In the genomic region with DNA sequence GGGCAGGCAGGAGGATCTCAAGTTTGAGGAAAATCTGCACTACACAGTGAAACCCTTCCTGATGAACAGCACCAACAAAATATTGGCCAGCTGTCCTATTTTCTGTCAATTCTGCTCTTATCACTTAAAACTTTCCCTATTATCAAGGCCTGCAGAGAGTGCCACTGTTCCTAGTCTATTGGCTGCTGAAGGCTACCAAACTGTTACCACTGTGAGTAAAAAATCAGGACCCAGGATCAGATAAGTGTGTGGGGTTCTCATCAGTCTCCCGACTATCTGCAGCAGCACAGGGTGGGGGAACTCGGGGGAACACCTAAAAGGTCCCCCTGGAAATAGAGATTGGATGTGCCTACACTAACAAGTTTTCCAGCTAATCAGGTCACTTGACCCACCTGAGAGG, we compare ENCODE assay signal across 9 mouse cellular contexts. TPM values are rescaled to one million over a fixed set of nuclear protein-coding genes. Genes with fewer than 3 reads are reported as not detected.
DNase-seq lines count a peak whose midpoint lies in the region; ATAC-seq and TF ChIP-seq lines count a peak whose summit lies in the region.
"Had no signal": no experiment of that assay in that cellular context is flagged by ENCODE, and none has a peak within 500 bp of the region (broad histone marks: within the 10 kb centered on the region; RNA-seq: fewer than 3 reads in every experiment).

No protein-coding gene starts in this region.

- H3K27me3 ChIP-seq in forebrain, embryonic 15.5 days = no peaks in the 10 kb centered on the region
- H3K27me3 ChIP-seq in forebrain, embryonic 11.5 days (ENCODE audit: control insufficient read depth, insufficient read depth, low read length) = no peaks in the 10 kb centered on the region
- no peaks in the 10 kb centered on the region for H3K27me3 ChIP-seq in liver, adult 2 months (ENCODE audit: control insufficient read depth, insufficient read depth, low read length)
- no peaks in the 10 kb centered on the region for H3K27me3 ChIP-seq in intestine, embryonic 15.5 days (replicated peaks)
- H3K27me3 ChIP-seq in neural tube, embryonic 13.5 days = no peaks in the 10 kb centered on the region

- H3K79me2 ChIP-seq in liver, adult 2 months (ENCODE audit: control insufficient read depth, insufficient read depth, low read length) = peaks cover 63% of the 10 kb centered on the region

- H3K27ac ChIP-seq in forebrain, embryonic 15.5 days (replicated peaks) = no peak overlapping the region
- no peak overlapping the region for H3K27ac ChIP-seq in forebrain, embryonic 11.5 days (ENCODE audit: low read depth, low read length)
- H3K27ac ChIP-seq in liver, adult 2 months (replicated peaks; ENCODE audit: insufficient read depth, low read depth, low read length) = no peak overlapping the region
- H3K27ac ChIP-seq in intestine, embryonic 15.5 days = 0 out of 2 replicates have a peak overlapping the region, but pooled peaks have one; percentile 3
- H3K27ac ChIP-seq in neural tube, embryonic 13.5 days (replicated peaks) = no peak overlapping the region
- H3K27ac ChIP-seq: forebrain, embryonic 10.5 days had no signal

- 88% methylated on average over 2 of the region's 2 CpGs for WGBS in forebrain, embryonic 15.5 days
- 81% methylated on average over 2 of the region's 2 CpGs for WGBS in forebrain, embryonic 11.5 days
- 17% methylated on average over 2 of the region's 2 CpGs for WGBS in liver, adult 2 months
- WGBS in intestine, embryonic 15.5 days = 71% methylated on average over 2 of the region's 2 CpGs
- 84% methylated on average over 2 of the region's 2 CpGs for WGBS in neural tube, embryonic 13.5 days

- H3K9ac ChIP-seq in forebrain, embryonic 15.5 days (replicated peaks) = 0 out of 2 replicates have a peak overlapping the region, but pooled peaks have one; percentile 4
- H3K9ac ChIP-seq in forebrain, embryonic 11.5 days (ENCODE audit: low read length) = no peak overlapping the region
- H3K9ac ChIP-seq in liver, adult 2 months (ENCODE audit: low read depth, low read length) = peak overlapping the region; percentile 10; the same call in 1 of the 2 replicates
- 0 out of 2 replicates have a peak overlapping the region, but pooled peaks have one; percentile 10 for H3K9ac ChIP-seq in intestine, embryonic 15.5 days
- H3K9ac ChIP-seq in neural tube, embryonic 13.5 days = peak overlapping the region; percentile 34; the same call in 1 of the 2 replicates

- no peak for TF ChIP-seq CTCF in liver, adult 2 months (IDR thresholded peaks at IDR 0.05; ENCODE audit: low read depth, low read length)

- H3K4me1 ChIP-seq in forebrain, embryonic 15.5 days = peaks cover 63% of the 10 kb centered on the region
- peaks cover 10% of the 10 kb centered on the region for H3K4me1 ChIP-seq in forebrain, embryonic 11.5 days (replicated peaks; ENCODE audit: control insufficient read depth, insufficient read depth, low read length)
- peaks cover 42% of the 10 kb centered on the region for H3K4me1 ChIP-seq in liver, adult 2 months (ENCODE audit: control insufficient read depth, insufficient read depth, low read length)
- H3K4me1 ChIP-seq in intestine, embryonic 15.5 days (replicated peaks) = peaks cover 53% of the 10 kb centered on the region
- peaks cover 64% of the 10 kb centered on the region for H3K4me1 ChIP-seq in neural tube, embryonic 13.5 days (replicated peaks)

- ATAC-seq in forebrain, embryonic 15.5 days (replicated peaks) = no peak
- ATAC-seq in forebrain, embryonic 11.5 days (replicated peaks; ENCODE audit: low FRiP score) = no peak
- ATAC-seq in intestine, embryonic 15.5 days = no peak
- no peak for ATAC-seq in neural tube, embryonic 13.5 days (ENCODE audit: low read depth)

- H3K4me3 ChIP-seq in forebrain, embryonic 15.5 days = no peak overlapping the region
- H3K4me3 ChIP-seq in forebrain, embryonic 11.5 days (ENCODE audit: low read depth, low read length) = no peak overlapping the region
- H3K4me3 ChIP-seq in liver, adult 2 months (ENCODE audit: insufficient read depth, low read depth, low read length) = no peak overlapping the region
- no peak overlapping the region for H3K4me3 ChIP-seq in intestine, embryonic 15.5 days (replicated peaks)
- H3K4me3 ChIP-seq in neural tube, embryonic 13.5 days = peak overlapping the region; percentile 1; the same call in 1 of the 2 replicates

- TF ChIP-seq POLR2A in liver, adult 2 months (IDR thresholded peaks at IDR 0.05; ENCODE audit: extremely low read depth, insufficient read depth, low read length) = no peak

- no peaks in the 10 kb centered on the region for H3K9me3 ChIP-seq in forebrain, embryonic 15.5 days
- H3K9me3 ChIP-seq in forebrain, embryonic 11.5 days (ENCODE audit: control insufficient read depth, low read length) = no peaks in the 10 kb centered on the region
- no peaks in the 10 kb centered on the region for H3K9me3 ChIP-seq in intestine, embryonic 15.5 days
- H3K9me3 ChIP-seq in neural tube, embryonic 13.5 days = no peaks in the 10 kb centered on the region
- H3K9me3 ChIP-seq: forebrain, embryonic 10.5 days had no signal

- H3K4me2 ChIP-seq in forebrain, embryonic 15.5 days (replicated peaks) = no peak overlapping the region
- no peak overlapping the region for H3K4me2 ChIP-seq in forebrain, embryonic 11.5 days (ENCODE audit: low read depth, low read length, severe bottlenecking)
- peak overlapping the region; percentile 68 for H3K4me2 ChIP-seq in intestine, embryonic 15.5 days (replicated peaks)
- peak overlapping the region; percentile 98 for H3K4me2 ChIP-seq in neural tube, embryonic 13.5 days

- no peak for DNase-seq in forebrain, embryonic 11.5 days (ENCODE audit: low spot score)
- no peak for DNase-seq in liver, adult 2 months (ENCODE audit: extremely low read depth, low read depth, low spot score)
- DNase-seq in liver = no peak
- no peak for DNase-seq in layer of hippocampus, adult 9-11 months
- no peak for DNase-seq in spleen, postnatal 4 days (ENCODE audit: low spot score in 2 of 2)

- H3K36me3 ChIP-seq in forebrain, embryonic 15.5 days = 0 out of 2 replicates have a peak, but pooled peaks cover 5% of the 10 kb centered on the region
- H3K36me3 ChIP-seq in forebrain, embryonic 11.5 days (ENCODE audit: control insufficient read depth, insufficient read depth, low read length) = no peaks in the 10 kb centered on the region; the same call in 1 of the 2 replicates
- H3K36me3 ChIP-seq in liver, adult 2 months (ENCODE audit: control insufficient read depth, insufficient read depth, low read length) = peaks cover 4% of the 10 kb centered on the region; the same call in 1 of the 2 replicates
- H3K36me3 ChIP-seq in intestine, embryonic 15.5 days = no peaks in the 10 kb centered on the region
- H3K36me3 ChIP-seq in neural tube, embryonic 13.5 days = 0 out of 2 replicates have a peak, but pooled peaks cover 4% of the 10 kb centered on the region

RNA-seq across cellular contexts. Expression of a gene that starts 2.9 kb away (rescaled TPM):
- 614 and 626 TPM in 2 replicates for polyA plus RNA-seq in forebrain, embryonic 15.5 days (2015; fragmentation: Nextera tagmentation; extraction: Ambion mirVana)
- polyA plus RNA-seq in forebrain, embryonic 11.5 days (2014; fragmentation: Nextera tagmentation; extraction: Ambion mirVana) = 577 and 597 TPM in 2 replicates
- 194 and 214 TPM in 2 replicates for total RNA-seq in liver, adult 2 months (2014; rRNA removed)
- 319 and 336 TPM in 2 replicates for polyA plus RNA-seq in liver, adult 2 months (2012; rRNA removed)
- 688 and 694 TPM in 2 replicates for polyA plus RNA-seq in intestine, embryonic 15.5 days (2015; fragmentation: Nextera tagmentation; extraction: Ambion mirVana)
- 642 and 663 TPM in 2 replicates for polyA plus RNA-seq in neural tube, embryonic 13.5 days (2015; fragmentation: Nextera tagmentation; extraction: Ambion mirVana)

RNA-seq across cellular contexts. Expression of a gene that starts 17.0 kb away (rescaled TPM):
- 27.8 and 31.5 TPM in 2 replicates for polyA plus RNA-seq in forebrain, embryonic 15.5 days (2015; fragmentation: Nextera tagmentation; extraction: Ambion mirVana)
- polyA plus RNA-seq in forebrain, embryonic 11.5 days (2014; fragmentation: Nextera tagmentation; extraction: Ambion mirVana) = 36.6 and 41.0 TPM in 2 replicates
- total RNA-seq in liver, adult 2 months (2014; rRNA removed) = 2.6 and 3.2 TPM in 2 replicates
- 8.5 and 9.2 TPM in 2 replicates for polyA plus RNA-seq in liver, adult 2 months (2012; rRNA removed)
- 29.1 and 30.2 TPM in 2 replicates for polyA plus RNA-seq in intestine, embryonic 15.5 days (2015; fragmentation: Nextera tagmentation; extraction: Ambion mirVana)
- polyA plus RNA-seq in neural tube, embryonic 13.5 days (2015; fragmentation: Nextera tagmentation; extraction: Ambion mirVana) = 26.3 and 28.8 TPM in 2 replicates

RNA-seq across cellular contexts. Expression of a gene that starts 22.9 kb away (rescaled TPM):
- 95.4 and 96.1 TPM in 2 replicates for polyA plus RNA-seq in forebrain, embryonic 15.5 days (2015; fragmentation: Nextera tagmentation; extraction: Ambion mirVana)
- 94.3 and 103 TPM in 2 replicates for polyA plus RNA-seq in forebrain, embryonic 11.5 days (2014; fragmentation: Nextera tagmentation; extraction: Ambion mirVana)
- 25.1 and 28.1 TPM in 2 replicates for total RNA-seq in liver, adult 2 months (2014; rRNA removed)
- polyA plus RNA-seq in liver, adult 2 months (2012; rRNA removed) = 26.2 and 37.7 TPM in 2 replicates
- 101 and 103 TPM in 2 replicates for polyA plus RNA-seq in intestine, embryonic 15.5 days (2015; fragmentation: Nextera tagmentation; extraction: Ambion mirVana)
- polyA plus RNA-seq in neural tube, embryonic 13.5 days (2015; fragmentation: Nextera tagmentation; extraction: Ambion mirVana) = 89.9 and 95.6 TPM in 2 replicates

RNA-seq across cellular contexts. Expression of a gene that starts 33.2 kb away (rescaled TPM):
- polyA plus RNA-seq in forebrain, embryonic 15.5 days (2015; fragmentation: Nextera tagmentation; extraction: Ambion mirVana) = 176 and 183 TPM in 2 replicates
- polyA plus RNA-seq in forebrain, embryonic 11.5 days (2014; fragmentation: Nextera tagmentation; extraction: Ambion mirVana) = 90.3 and 95.7 TPM in 2 replicates
- 46.2 and 48.3 TPM in 2 replicates for total RNA-seq in liver, adult 2 months (2014; rRNA removed)
- 48.7 and 69.7 TPM in 2 replicates for polyA plus RNA-seq in liver, adult 2 months (2012; rRNA removed)
- polyA plus RNA-seq in intestine, embryonic 15.5 days (2015; fragmentation: Nextera tagmentation; extraction: Ambion mirVana) = 109 and 126 TPM in 2 replicates
- polyA plus RNA-seq in neural tube, embryonic 13.5 days (2015; fragmentation: Nextera tagmentation; extraction: Ambion mirVana) = 179 and 191 TPM in 2 replicates

RNA-seq across cellular contexts. Expression of a gene that starts 42.2 kb away (rescaled TPM):
- 0.11 and 0.20 TPM in 2 replicates for polyA plus RNA-seq in forebrain, embryonic 15.5 days (2015; fragmentation: Nextera tagmentation; extraction: Ambion mirVana)
- polyA plus RNA-seq in forebrain, embryonic 11.5 days (2014; fragmentation: Nextera tagmentation; extraction: Ambion mirVana) = 0.08 TPM in 1 of 2 replicates, not detected in the other
- total RNA-seq in liver, adult 2 months (2014; rRNA removed) = 0.40 and 0.46 TPM in 2 replicates
- 0.66 and 0.76 TPM in 2 replicates for polyA plus RNA-seq in liver, adult 2 months (2012; rRNA removed)
- 1.1 and 1.3 TPM in 2 replicates for polyA plus RNA-seq in intestine, embryonic 15.5 days (2015; fragmentation: Nextera tagmentation; extraction: Ambion mirVana)
- 0.17 TPM in 1 of 2 replicates, not detected in the other for polyA plus RNA-seq in neural tube, embryonic 13.5 days (2015; fragmentation: Nextera tagmentation; extraction: Ambion mirVana)
- polyA plus RNA-seq: forebrain, embryonic 10.5 days had no signal

Comparison
In these comparisons a context has a peak if more than half of its experiments do, and no peak if none do; other contexts are left out.
1. H3K4me2 ChIP-seq: peak in intestine, embryonic 15.5 days (single experiment) and neural tube, embryonic 13.5 days (single experiment); none in forebrain, embryonic 15.5 days (single experiment) and forebrain, embryonic 11.5 days (single experiment).